Mouse (Mus musculus) embryo, embryonic 10 days (tissue): Measurements from ENCODE around the gene H2al1a.
"Not testable (repeated sequence)": the region's sequence is repeated elsewhere in the genome, so short reads cannot be mapped to it uniquely, and the experiment has no call there.

Source experiments
- DNase-seq: peaks from one replicate; pipeline ENCODE4 v3.0.0-alpha.2; 2015; ENCODE audit warnings: low spot score

Gene H2al1a

DNA sequence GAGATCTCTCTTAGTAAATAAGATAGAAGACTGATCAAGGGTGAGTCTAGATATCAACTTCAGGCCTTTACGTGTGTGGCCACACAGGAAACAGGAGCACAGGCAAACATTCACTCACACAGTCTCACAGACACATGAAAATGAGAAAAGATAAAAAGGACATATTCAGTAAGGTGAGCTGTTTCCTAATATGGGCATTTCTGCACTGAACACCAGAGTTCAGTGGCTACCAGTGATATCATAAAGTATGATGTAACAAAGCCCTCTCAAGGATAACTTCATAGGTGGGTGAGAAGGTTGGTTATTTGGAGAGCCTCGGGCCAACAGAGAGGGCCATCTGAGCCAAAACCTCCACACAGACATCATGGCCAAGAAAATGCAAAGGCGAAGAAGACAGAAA, at the start of gene H2al1a:
TSS of gene H2al1a (plus strand) at position 301 of the 400 bp plus-strand sequence.
- not testable (repeated sequence) for DNase-seq

DNA sequence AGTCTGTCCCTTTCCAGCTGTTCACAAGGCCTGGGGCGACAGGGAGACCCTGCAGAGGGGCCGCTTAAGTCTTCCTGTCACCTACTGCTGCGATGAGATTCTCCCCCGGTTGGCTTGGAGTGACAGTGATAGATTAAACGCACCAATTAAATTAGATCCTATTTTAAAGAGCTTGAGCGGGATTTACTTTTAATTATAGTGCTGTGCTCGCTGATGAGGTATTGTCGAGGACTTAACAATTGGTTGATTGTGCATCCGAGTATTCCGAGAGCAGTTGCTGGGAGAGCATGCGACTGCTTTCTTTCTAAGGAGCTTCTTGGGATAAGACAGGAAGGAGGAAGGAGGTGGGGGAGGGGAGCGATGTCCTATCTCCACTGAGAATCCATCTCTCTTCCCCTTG, 48.9 kb upstream of the H2al1a start:
- no peak for DNase-seq

DNA sequence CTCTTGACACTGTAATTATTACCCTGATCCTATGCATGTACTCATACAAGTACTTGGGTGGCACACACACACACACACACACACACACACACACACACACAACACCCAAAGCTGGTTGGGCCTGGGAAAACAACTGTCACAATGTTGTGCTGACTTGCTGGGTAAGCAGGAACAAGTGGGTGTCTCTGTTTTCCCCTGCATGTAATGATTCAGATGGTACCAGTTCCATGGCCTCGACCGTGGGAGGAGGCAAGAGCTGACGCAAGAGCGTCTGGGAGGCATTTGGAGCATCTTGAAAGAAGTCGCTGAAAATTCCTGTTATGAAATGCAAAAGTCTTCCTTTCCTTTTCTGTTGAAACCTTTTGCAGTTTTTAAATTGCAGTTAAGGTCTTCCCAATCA, 45.0 kb upstream of the H2al1a start:
- no peak for DNase-seq

DNA sequence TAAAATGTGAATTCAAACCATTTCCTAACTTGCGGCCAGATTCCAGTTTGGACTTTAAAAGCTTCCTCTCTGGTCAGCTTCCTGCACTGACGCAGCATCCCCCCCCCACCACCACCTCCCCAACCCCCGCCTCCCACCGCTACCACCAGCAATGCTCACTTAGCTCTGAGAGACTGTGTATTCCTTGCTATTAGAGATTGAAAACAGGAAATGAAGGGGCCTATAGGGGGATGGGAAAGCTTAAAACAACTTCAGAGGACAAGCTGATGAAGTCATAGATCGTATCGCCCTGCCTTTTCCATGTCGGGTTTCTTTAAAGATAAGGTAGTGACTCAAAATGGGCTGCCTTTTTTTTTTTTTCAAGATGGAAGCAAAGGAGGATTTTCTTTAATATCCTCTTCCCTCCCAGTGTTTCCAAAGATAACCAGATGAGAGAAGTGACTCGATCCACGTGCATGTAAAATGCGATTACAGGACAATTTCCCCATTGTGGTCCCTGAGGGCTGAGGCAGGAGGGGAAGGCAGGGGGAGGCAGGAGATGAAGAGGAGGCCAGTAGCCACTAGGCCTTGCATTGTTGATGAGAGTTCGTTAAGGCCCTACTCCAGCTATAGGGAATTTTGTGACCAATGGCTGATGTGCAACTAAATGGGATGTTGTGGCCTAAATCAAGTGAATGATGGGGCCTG, 44.4 kb upstream of the H2al1a start:
- DNase-seq, result no peak

DNA sequence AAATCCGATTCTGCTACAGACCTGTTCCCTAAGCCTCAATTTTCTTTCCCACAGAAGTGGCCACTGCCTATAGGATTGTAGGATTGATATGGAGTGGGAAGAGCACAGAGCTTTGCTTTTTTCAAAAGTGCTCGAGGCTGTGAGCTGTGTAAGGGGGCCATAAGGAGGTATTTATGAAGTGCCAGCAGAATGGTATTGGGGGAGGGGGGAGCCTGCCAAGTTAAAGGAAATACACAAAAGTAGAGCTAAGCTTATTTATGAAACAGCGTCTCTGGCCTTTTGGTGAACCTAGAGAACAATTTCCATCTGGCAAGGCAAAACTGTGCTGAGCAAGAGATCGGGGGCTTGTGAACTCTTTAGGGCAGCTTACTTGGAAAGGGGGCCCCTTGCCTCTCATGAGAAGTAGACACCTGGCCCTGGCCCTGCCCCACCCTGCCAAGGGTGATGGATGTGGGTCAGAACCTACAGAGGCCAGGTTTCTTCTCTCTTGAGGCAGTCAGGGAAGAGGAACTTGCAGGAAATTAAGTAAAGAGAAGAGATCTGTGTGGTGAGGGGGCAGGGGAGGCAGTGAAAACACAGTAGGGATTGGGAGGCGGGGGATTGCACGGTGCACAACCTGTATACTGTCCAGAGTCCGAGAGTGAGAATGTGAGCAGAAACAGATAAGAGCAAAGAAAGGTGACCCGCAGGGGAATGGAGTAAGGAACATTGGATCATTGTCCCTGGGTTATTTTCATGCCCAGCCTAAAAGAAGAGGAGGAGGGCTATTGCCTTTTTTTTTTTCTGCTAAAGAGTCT, 43.3 kb upstream of the H2al1a start:
- DNase-seq, result peak; percentile 33

DNA sequence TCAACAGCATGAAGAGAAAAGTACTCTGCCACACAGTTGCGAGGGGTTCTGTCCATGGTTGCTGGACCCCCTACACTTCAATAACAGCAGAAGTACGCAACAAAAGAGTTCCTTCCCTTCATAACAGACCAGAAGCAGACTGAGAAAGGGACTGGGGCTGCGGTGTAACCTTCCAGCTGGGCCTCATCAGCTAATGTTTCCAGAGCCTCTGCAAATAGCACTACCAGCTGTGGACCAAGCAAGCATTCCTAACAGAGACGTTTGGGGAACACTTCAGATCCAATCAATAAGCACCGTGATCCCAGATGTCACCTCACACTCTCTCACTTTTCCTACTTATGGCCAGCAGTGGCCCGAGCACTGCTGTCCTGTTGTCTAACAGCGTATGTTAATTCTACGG, 34.1 kb upstream of the H2al1a start:
- DNase-seq, result no peak

DNA sequence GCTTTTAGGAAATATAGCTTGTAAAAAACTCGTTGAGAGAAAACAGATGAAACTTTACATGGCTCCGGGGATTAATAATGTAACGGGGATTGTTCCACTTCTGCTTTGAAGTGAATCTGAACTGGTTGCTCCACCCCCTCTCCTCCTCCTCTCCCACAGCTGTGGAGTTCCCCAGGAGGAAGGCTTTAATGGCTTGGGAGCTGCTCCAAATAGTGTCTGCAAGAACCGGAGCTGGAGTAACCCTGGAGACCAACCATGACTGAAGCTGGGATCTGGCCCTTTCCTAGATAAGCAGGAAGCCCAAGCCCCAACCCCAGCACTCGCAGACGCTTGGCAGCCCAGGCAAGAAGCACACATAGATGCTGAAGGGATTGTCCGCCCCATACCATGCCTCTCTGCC, 31.3 kb upstream of the H2al1a start:
- no peak for DNase-seq

DNA sequence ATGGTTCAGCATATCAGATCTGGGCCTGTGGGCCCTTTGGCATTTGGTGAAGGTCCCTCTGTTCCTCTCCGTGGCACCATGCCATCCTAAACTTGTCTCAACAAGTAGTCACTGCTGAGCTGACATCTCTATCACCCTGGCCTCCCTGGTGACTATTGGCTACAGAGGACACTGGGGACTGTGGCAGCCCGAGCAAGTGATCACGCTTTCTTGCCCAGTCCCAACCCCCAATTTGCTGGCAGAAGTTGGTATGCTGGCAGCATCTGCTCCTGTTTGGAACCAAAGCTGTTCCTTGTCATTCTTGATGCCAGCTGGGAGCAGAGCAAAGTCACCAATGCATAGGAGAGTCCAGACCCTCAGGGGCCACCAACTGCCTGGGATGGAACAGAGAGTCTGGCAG, 30.0 kb upstream of the H2al1a start:
- DNase-seq, result no peak

DNA sequence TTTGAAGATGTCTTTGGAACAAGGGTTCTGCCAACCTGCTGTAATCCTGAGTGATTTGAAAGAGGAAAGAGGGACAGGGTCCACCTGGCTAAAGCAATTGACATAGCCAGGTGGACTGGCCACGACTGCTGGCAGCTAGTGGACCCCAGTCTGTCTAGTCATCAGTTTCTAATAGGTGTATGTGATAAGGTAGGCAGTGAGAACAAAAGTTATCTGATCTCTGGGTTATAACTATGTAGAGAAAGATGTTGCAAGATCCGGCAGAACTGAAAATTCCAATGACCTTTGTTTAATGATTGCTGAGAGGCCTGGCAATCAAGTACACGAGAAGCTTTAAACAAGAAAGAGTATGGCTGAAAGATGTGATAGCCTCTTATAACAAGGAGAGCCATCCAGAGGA, 25.9 kb upstream of the H2al1a start:
- DNase-seq, result no peak

DNA sequence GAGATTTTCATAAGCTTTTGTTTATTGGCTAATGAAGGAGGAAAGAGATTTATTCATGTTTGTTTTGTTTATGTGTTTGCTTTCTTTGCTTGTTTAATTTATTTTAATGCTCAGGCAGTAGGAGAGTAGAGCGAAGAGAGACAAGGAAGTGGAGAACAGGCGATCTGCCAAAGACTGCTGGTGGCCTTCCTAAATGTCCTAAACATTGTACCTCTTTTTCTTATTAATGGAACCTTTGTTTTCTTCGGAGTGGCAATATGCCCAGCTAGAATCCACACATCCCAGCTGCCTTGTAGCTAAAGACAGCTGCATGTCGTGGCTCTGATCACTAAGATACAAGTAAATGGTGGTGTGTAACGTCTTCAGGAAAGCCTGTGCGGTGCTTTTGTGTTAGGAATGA, 22.0 kb upstream of the H2al1a start:
- DNase-seq, result no peak

DNA sequence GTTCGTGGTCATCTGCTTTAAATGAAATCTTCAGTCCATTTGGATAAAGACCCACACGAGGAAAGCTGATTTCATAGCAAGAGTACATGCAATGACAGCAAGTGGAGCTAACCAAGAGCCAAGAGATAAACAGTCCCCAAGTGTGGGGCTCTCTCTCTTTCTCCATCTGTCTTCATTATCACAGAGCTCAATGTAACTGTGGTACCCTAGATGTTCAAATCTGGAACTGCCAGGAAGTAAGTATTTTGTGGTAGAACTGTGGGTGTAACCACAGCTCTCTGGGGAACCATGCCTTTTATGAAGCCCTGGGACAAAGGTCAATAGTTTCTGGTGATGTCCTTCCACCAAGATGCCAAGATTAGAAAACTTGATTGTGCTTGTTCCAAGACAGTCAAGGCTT, 18.3 kb upstream of the H2al1a start:
- DNase-seq, result no peak

DNA sequence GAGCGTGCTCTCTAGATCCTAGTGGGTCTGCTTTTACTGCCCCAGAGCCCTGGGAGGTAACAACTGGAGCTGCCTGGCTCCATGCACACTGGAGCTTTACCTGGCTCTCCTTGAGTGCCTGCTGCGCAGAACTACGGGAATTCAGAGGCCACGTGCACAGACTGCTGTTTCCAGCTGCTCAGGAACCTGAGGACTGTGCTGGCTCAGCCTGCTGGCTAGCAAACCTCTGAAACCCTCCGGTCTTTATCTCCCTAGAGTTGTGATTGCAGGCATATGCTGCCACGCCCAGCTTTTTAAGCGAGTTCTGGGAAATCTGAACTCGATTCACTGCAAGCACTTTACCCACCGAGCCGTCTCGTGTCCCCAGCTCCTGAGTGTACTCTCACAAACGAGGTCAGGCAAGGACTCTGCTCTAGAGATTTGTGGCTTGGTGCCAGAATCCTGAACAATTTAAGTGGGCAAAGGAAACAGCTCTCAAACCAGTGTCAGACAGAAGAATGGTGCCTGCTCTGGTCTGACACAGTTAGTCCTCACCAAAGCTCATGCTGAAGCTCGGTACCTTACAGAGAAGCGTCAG, 10.7 kb upstream of the H2al1a start:
- DNase-seq, result no peak

DNA sequence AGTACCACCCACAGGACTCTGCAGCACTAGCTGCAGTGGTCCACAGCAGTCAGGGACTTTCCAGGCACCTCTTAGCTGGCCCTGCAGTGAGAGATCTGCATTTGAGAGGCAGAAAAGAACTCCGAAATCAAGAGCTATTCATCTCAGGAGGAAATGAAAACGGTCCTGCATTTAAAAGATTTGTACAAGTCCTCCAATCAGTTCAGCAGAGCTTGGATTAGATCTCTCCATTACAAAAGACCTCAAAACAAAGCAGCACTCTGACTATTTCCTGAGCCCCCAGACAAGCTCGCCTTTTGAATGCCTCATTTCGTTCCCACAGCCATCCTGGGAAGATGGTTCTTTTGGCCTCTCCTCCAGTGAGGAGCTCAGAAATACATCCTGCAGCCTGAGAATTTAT, 9.8 kb upstream of the H2al1a start:
- DNase-seq, result no peak

DNA sequence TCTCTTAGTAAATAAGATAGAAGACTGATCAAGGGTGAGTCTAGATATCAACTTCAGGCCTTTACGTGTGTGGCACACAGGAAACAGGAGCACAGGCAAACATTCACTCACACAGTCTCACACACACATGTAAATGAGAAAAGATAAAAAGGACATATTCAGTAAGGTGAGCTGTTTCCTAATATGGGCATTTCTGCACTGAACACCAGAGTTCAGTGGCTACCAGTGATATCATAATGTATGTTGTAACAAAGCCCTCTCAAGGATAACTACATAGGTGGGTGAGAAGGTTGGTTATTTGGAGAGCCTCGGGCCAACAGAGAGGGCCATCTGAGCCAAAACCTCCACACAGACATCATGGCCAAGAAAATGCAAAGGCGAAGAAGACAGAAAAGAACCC, 3.1 kb downstream of the H2al1a start, which contains the start of gene H2al1b:
TSS of gene H2al1b (plus strand) at position 301 of the 400 bp plus-strand sequence.
- not testable (repeated sequence) for DNase-seq

DNA sequence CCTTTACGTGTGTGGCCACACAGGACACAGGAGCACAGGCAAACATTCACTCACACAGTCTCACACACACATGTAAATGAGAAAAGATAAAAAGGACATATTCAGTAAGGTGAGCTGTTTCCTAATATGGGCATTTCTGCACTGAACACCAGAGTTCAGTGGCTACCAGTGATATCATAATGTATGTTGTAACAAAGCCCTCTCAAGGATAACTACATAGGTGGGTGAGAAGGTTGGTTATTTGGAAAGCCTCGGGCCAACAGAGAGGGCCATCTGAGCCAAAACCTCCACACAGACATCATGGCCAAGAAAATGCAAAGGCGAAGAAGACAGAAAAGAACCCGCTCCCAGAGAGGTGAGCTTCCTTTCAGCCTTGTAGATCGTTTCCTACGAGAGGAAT, 6.3 kb downstream of the H2al1a start, which contains the start of gene H2al1c:
TSS of gene H2al1c (plus strand) at position 301 of the 400 bp plus-strand sequence.
- not testable (repeated sequence) for DNase-seq

DNA sequence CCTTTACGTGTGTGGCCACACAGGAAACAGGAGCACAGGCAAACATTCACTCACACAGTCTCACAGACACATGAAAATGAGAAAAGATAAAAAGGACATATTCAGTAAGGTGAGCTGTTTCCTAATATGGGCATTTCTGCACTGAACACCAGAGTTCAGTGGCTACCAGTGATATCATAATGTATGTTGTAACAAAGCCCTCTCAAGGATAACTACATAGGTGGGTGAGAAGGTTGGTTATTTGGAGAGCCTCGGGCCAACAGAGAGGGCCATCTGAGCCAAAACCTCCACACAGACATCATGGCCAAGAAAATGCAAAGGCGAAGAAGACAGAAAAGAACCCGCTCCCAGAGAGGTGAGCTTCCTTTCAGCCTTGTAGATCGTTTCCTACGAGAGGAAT, 9.5 kb downstream of the H2al1a start, which contains the start of gene H2al1d:
TSS of gene H2al1d (plus strand) at position 301 of the 400 bp plus-strand sequence.
- DNase-seq, result not testable (repeated sequence)

DNA sequence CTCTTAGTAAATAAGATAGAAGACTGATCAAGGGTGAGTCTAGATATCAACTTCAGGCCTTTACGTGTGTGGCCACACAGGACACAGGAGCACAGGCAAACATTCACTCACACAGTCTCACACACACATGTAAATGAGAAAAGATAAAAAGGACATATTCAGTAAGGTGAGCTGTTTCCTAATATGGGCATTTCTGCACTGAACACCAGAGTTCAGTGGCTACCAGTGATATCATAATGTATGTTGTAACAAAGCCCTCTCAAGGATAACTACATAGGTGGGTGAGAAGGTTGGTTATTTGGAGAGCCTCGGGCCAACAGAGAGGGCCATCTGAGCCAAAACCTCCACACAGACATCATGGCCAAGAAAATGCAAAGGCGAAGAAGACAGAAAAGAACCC, 12.6 kb downstream of the H2al1a start, which contains the start of gene H2al1e:
TSS of gene H2al1e (plus strand) at position 301 of the 400 bp plus-strand sequence.
- not testable (repeated sequence) for DNase-seq

DNA sequence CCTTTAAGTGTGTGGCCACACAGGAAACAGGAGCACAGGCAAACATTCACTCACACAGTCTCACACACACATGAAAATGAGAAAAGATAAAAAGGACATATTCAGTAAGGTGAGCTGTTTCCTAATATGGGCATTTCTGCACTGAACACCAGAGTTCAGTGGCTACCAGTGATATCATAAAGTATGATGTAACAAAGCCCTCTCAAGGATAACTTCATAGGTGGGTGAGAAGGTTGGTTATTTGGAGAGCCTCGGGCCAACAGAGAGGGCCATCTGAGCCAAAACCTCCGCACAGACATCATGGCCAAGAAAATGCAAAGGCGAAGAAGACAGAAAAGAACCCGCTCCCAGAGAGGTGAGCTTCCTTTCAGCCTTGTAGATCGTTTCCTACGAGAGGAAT, 15.8 kb downstream of the H2al1a start, which contains the start of gene H2al1f:
TSS of gene H2al1f (plus strand) at position 301 of the 400 bp plus-strand sequence.
- not testable (repeated sequence) for DNase-seq

DNA sequence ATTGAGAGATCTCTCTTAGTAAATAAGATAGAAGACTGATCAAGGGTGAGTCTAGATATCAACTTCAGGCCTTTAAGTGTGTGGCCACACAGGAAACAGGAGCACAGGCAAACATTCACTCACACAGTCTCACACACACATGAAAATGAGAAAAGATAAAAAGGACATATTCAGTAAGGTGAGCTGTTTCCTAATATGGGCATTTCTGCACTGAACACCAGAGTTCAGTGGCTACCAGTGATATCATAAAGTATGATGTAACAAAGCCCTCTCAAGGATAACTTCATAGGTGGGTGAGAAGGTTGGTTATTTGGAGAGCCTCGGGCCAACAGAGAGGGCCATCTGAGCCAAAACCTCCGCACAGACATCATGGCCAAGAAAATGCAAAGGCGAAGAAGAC, 18.9 kb downstream of the H2al1a start, which contains the start of gene H2al1g:
TSS of gene H2al1g (plus strand) at position 301 of the 400 bp plus-strand sequence.
- not testable (repeated sequence) for DNase-seq

DNA sequence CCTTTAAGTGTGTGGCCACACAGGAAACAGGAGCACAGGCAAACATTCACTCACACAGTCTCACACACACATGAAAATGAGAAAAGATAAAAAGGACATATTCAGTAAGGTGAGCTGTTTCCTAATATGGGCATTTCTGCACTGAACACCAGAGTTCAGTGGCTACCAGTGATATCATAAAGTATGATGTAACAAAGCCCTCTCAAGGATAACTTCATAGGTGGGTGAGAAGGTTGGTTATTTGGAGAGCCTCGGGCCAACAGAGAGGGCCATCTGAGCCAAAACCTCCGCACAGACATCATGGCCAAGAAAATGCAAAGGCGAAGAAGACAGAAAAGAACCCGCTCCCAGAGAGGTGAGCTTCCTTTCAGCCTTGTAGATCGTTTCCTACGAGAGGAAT, 22.1 kb downstream of the H2al1a start, which contains the start of gene H2al1h:
TSS of gene H2al1h (plus strand) at position 301 of the 400 bp plus-strand sequence.
- not testable (repeated sequence) for DNase-seq

DNA sequence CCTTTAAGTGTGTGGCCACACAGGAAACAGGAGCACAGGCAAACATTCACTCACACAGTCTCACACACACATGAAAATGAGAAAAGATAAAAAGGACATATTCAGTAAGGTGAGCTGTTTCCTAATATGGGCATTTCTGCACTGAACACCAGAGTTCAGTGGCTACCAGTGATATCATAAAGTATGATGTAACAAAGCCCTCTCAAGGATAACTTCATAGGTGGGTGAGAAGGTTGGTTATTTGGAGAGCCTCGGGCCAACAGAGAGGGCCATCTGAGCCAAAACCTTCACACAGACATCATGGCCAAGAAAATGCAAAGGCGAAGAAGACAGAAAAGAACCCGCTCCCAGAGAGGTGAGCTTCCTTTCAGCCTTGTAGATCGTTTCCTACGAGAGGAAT, 25.3 kb downstream of the H2al1a start, which contains the start of gene H2al1i:
TSS of gene H2al1i (plus strand) at position 301 of the 400 bp plus-strand sequence.
- DNase-seq, result not testable (repeated sequence)

DNA sequence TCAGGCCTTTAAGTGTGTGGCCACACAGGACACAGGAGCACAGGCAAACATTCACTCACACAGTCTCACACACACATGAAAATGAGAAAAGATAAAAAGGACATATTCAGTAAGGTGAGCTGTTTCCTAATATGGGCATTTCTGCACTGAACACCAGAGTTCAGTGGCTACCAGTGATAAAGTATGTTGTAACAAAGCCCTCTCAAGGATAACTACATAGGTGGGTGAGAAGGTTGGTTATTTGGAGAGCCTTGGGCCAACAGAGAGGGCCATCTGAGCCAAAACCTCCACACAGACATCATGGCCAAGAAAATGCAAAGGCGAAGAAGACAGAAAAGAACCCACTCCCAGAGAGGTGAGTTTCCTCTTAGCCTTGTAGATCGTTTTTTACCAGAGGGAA, 28.5 kb downstream of the H2al1a start, which contains the start of gene H2al1j:
TSS of gene H2al1j (plus strand) at position 301 of the 400 bp plus-strand sequence.
- DNase-seq, result not testable (repeated sequence)
